Mouse (Mus musculus) testis, adult 2 months (tissue): ENCODE results near the gene Cib2. TPM values are rescaled to one million over a fixed set of nuclear protein-coding genes. Genes with fewer than 3 reads are reported as not detected.

Experiments used
- H3K27ac ChIP-seq: fragments of 200-500 bp; 2 replicates; pipeline ENCODE4 v1.5.1; 2012; ENCODE audit warnings: low read depth, low read length; ENCODE audit not compliant: control insufficient read depth, insufficient read depth
- H3K27me3 ChIP-seq: fragments of 200-500 bp; 2 replicates; pipeline ENCODE4 v1.6.1; 2012; ENCODE audit warnings: mild to moderate bottlenecking, low read length, moderate library complexity; ENCODE audit not compliant: control insufficient read depth, insufficient read depth
- H3K36me3 ChIP-seq: fragments of 200-500 bp; 2 replicates; pipeline ENCODE4 v1.6.1; 2012; ENCODE audit warnings: mild to moderate bottlenecking, low read length; ENCODE audit not compliant: control insufficient read depth, insufficient read depth
- H3K4me1 ChIP-seq: fragments of 200-500 bp; 2 replicates; pipeline ENCODE4 v1.6.1; 2012; ENCODE audit warnings: low read length; ENCODE audit not compliant: control insufficient read depth, insufficient read depth
- H3K4me3 ChIP-seq: fragments of 200-500 bp; 2 replicates; pipeline ENCODE4 v1.5.1; 2012; ENCODE audit warnings: low read depth, mild to moderate bottlenecking, low read length, moderate library complexity, mixed read lengths; ENCODE audit not compliant: control insufficient read depth
- CTCF ChIP-seq: fragments of 200-500 bp; IDR thresholded peaks from 2 replicates; pipeline ENCODE4 v1.5.1; 2012; ENCODE audit warnings: low read depth, mild to moderate bottlenecking, inconsistent platforms, low read length, moderate library complexity; ENCODE audit not compliant: control insufficient read depth, insufficient read depth, insufficient replicate concordance
- POLR2A ChIP-seq: fragments of 200-500 bp; IDR thresholded peaks from 2 replicates; pipeline ENCODE4 v1.6.1; 2012; ENCODE audit warnings: low read depth, mild to moderate bottlenecking, inconsistent platforms, low read length, moderate library complexity; ENCODE audit not compliant: control insufficient read depth
- polyA plus RNA-seq: library from polyadenylated mRNA; depleted of rRNA; stranded (reverse); fragments of >200 nt; gene quantifications from 2 replicates; pipeline ENCODE4 v1.2.3, GENCODE M21; 2012; rRNA removed

Cib2 gene
- polyA plus RNA-seq, 1 experiment = 3.6 TPM

DNA sequence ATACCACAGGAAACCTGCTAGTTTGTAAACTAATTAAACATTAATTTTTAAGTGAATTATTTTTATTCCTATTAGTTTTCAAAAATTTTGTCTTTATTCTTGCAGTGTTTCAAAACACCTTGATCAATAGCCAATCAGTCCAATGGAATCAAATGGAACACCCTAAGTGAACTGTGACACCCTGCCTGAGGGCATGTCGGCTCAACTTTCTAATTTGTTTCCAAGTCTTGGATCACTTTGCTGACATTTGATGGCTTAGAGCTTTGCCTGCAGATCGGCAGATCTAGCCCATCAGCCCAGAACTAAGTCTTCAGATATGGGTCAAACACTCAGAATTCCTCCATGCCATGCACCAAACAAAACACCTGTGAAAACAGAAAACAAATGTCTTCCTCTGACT, 44.0 kb downstream of the Cib2 start:
- no peaks in the 10 kb centered on the region for H3K27me3 ChIP-seq
- no peak overlapping the region for H3K27ac ChIP-seq
- TF ChIP-seq POLR2A = no peak
- TF ChIP-seq CTCF = no peak
- no peak overlapping the region for H3K4me3 ChIP-seq
- no peaks in the 10 kb centered on the region for H3K36me3 ChIP-seq
- H3K4me1 ChIP-seq = no peaks in the 10 kb centered on the region

DNA sequence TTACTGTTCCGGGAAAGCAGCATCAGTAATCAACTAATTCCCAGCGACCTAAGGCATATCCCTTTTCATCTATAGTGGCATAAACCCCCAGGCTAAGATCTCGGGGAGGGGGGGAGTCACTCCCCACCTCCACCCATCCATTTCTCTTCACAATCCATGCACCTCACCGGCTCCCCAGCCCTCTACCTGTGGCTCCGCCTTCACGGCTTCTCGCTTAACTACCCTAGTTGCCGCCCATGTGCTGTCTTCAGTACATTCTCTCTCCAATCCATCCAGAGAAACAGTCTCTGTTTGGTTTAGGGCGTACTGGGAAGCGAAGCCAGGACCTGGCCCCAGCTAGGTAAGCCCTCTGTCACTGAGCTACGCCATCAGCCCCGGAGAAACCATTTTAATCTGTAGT, 57.1 kb downstream of the Cib2 start:
- Histone ChIP-seq H3K36me3 (no peaks in the 10 kb centered on the region), H3K27me3 (no peaks in the 10 kb centered on the region), H3K4me1 (peaks cover 12% of the 10 kb centered on the region), H3K27ac (no peak overlapping the region), H3K4me3 (peak overlapping the region; percentile 5)
- TF ChIP-seq POLR2A (no peak), CTCF (no peak)

DNA sequence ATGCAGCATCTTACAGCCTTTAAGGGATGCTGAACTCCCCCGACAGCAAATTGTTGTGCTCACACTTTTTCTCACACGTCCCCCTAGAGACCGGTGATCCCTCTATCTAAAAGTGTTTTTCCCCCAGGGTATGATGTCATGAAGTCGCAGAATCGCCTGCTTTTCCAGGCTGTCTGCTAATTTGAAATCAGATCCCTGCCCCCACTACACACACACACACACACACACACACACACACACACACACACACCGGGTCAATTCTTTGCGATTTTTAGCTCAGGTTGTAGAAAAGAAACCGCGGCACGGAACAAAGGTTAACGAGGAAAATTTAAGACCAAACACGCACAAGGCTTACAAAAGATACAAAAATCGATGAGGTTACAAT, 57.9 kb downstream of the Cib2 start:
- peak overlapping the region; percentile 94 for H3K4me3 ChIP-seq
- no peaks in the 10 kb centered on the region for H3K36me3 ChIP-seq
- H3K4me1 ChIP-seq = peaks cover 12% of the 10 kb centered on the region
- H3K27me3 ChIP-seq = no peaks in the 10 kb centered on the region
- TF ChIP-seq POLR2A (no peak), CTCF (no peak)
- no peak overlapping the region for H3K27ac ChIP-seq

DNA sequence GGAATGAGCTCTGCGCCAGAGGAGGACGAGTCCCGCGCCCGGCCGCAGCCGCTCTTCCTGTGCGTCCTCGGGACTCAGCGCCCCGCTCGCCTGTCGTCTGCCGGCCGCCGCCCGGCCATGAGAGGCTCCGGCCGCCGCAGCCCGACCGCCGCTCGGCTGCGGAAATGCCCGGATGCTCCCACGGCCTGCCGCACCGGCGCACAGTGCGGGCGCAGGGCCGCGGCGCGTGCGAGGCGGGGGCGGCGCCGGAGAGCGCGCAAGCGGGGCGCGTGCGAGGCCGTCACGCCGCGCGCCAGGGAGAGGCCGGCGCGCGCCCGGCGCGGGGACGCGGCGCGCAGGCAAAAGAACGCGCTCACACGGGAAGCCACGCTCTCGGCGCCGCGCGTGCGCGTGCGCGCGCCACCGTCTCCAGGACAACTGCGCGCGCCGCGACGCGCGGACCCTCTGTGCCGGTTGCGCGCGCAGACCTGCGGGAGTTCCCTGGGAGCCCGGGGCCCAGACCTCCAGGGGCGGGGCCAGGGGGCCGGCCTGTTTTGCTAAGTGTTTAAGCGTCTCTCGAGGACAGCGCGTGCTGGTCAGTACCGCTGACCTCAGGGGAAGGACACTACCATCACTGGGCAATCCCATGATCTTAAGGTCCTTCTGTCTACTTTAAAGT, 58.4 kb downstream of the Cib2 start, which contains the start of gene Dmxl2:
TSS of gene Dmxl2 (minus strand) at position 174 of the 658 bp plus-strand sequence.
- no peaks in the 10 kb centered on the region for H3K27me3 ChIP-seq
- peak; percentile 20 for TF ChIP-seq POLR2A
- no peak for TF ChIP-seq CTCF
- H3K36me3 ChIP-seq = no peaks in the 10 kb centered on the region
- H3K4me3 ChIP-seq = peak within 1 kb of the TSS; percentile 94
- H3K4me1 ChIP-seq = peaks cover 12% of the 10 kb centered on the region
- H3K27ac ChIP-seq = peak within 1 kb of the TSS; percentile 89

DNA sequence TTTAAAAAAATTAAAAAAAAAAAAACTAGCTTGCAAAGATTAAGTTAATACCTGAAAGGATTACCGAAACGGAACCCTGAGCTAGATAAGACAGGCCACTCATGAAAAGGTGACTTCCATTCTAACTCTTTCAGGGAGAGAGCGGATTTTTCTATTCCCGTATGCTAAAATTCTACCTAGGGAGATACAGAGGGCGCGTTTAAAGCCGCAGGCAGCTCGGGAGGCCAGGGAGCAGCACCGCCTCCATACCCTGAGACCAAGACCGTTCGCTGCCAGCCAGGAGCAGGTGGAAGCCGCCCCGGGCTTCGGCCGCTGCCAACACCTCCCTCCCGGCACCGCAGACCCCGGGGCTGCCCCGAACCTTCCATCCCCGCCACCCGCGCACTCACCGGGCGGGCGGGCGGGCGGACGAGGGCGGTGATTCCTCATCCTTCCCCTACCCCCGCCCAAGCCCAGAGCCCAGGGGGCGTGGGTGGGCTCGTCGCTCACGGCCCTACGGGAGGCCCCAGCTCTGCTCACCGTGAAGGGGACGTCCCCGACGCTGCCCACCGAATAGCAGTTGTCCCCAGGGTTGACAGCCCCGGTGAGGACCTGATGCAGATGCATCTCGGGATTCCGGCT, 59.1 kb downstream of the Cib2 start:
- Histone ChIP-seq H3K27me3 (no peaks in the 10 kb centered on the region), H3K4me1 (peaks cover 12% of the 10 kb centered on the region), H3K27ac (peak overlapping the region; percentile 89), H3K36me3 (no peaks in the 10 kb centered on the region), H3K4me3 (peak overlapping the region; percentile 94)
- TF ChIP-seq CTCF = no peak
- TF ChIP-seq POLR2A = no peak

DNA sequence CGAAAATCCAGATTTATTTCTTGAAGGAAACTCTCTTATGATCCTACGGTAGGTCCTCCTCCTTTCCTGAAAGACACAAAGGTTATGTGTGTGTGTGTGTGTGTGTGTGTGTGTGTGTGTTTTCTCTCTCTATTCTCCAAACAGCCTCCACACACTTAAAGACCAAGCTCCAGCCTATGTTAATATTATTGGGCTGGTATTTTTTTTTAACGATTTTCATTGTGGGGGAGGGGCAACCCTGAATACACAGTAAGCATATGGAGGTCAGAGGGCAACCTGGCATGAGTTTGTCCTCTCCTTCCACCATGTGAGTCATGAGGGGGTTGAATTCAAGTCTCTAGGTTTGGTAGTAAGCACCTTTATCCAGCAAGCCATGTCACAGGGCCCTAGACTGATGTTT, 60.2 kb downstream of the Cib2 start:
- no peak for TF ChIP-seq POLR2A
- TF ChIP-seq CTCF = no peak
- no peaks in the 10 kb centered on the region for H3K27me3 ChIP-seq
- H3K27ac ChIP-seq = no peak overlapping the region
- peaks cover 12% of the 10 kb centered on the region for H3K4me1 ChIP-seq
- H3K4me3 ChIP-seq = no peak overlapping the region
- H3K36me3 ChIP-seq = no peaks in the 10 kb centered on the region

DNA sequence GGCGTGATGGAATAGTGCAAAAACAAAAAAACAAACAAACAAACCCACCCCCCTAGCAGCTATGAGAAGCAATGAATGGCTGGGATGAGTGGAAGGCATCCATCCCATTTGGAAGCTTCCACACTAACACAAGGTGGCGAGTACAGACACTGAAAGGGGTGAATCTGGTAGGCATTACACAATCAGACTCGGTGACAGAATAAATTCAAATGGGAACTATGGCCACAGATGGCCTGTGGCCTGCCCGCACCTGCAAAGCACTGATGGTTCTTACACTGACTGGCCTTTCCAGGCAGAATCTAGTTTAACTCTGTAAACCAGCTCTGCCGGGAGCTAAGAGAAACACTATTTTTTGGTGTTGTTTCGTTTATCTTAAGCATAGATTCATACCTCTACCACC, 60.7 kb downstream of the Cib2 start:
- H3K27me3 ChIP-seq = no peaks in the 10 kb centered on the region
- TF ChIP-seq POLR2A = no peak
- H3K4me1 ChIP-seq = peaks cover 12% of the 10 kb centered on the region
- H3K36me3 ChIP-seq = no peaks in the 10 kb centered on the region
- H3K4me3 ChIP-seq = no peak overlapping the region
- no peak overlapping the region for H3K27ac ChIP-seq

Other genes with a start within 250 kb of the Cib2 start
- 8.7 and 9.8 TPM in 2 replicates for gene Dmxl2, start 58.6 kb downstream of the Cib2 start, polyA plus RNA-seq
- gene Sh2d7, start 21.2 kb downstream of the Cib2 start, polyA plus RNA-seq = 4.3 and 4.4 TPM in 2 replicates
- 11.9 and 13.8 TPM in 2 replicates for gene Idh3a, start 26.1 kb upstream of the Cib2 start, polyA plus RNA-seq
- gene Acsbg1, start 101.7 kb upstream of the Cib2 start, polyA plus RNA-seq = 91.8 and 114 TPM in 2 replicates
- 129 and 142 TPM in 2 replicates for gene Dnaja4, start 138.7 kb upstream of the Cib2 start, polyA plus RNA-seq
- 24.5 and 26.9 TPM in 2 replicates for gene Wdr61, start 174.3 kb upstream of the Cib2 start, polyA plus RNA-seq
- gene Crabp1, start 204.5 kb upstream of the Cib2 start, polyA plus RNA-seq = 12.2 and 13.1 TPM in 2 replicates